Mouse (Mus musculus) left cerebral cortex, postnatal 36 days (tissue): ENCODE measurements at regions not wholly inside any gene's neighbourhood (a gene's known extent, or its start where the extent isn't known, plus 50 kb on each side); places are given as distances from the start of the nearest gene placed in this dataset.

Experiments used
- DNase-seq, 2 experiments: peaks; one replicate each; pipeline ENCODE4 v3.0.0; 2021 to 2022; ENCODE audit warnings: low spot score in 2 of 2, mixed read lengths in 1 of 2
- intact Hi-C: fragments of 180-260 bp; cut with DNase I; formaldehyde crosslinking; loops from one replicate; pipeline ENCODE4 v1.15.1; 2025

- DNase-seq, result no peak
- intact Hi-C loops, result no loop called here
Measured at GRCm38 (mm10) chr10:92112790-92113189, 609.4 kb downstream of the Nedd1 start.

DNA sequence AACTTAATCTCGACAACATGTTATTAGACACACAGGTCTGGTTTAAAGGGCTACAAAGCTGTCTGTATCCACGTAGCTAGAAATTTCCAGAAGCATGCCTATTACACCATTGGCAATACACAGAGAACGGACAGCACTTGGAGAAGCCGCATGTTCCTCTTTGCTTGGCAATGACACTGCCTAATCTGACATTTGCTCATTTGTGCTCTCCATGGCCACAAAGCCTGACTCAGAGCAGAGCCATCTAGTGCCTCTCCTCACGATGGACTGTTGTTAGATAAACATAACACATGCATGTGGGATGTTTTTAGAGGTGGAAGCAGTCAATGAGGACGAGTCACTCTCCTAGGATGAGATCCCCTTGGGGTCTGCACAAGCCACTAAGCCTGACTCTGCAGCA, 615.9 kb downstream of the Nedd1 start:
- intact Hi-C loops, result no loop called here
- no peak for DNase-seq

DNA sequence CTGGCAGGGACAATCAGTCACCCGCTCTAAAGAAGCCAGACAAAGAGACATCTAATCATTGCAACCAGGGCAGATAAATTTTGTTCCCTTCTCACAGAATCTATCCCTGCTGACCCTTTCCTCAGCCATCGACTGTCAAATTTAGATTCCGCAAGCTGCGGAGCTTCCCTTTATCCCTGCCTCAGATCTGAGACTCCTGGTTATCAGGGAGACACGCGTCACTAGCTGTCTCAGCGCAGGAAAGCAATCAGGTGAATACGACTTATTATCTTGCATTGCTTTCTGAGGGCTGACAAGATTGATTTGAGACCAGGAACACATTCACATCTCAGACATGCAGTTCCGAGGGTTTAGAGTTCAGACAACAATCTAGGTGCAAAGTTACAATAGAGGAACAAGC, 618.3 kb downstream of the Nedd1 start:
- intact Hi-C loops, result no loop called here
- no peak for DNase-seq

GRCm38 (mm10) chr10:92102755-92103154, 619.5 kb downstream of the Nedd1 start:
- intact Hi-C loops, result no loop called here
- DNase-seq, result no peak

GRCm38 (mm10) chr10:92097562-92097961, 624.7 kb downstream of the Nedd1 start:
- DNase-seq, result no peak
- intact Hi-C loops, result no loop called here

GRCm38 (mm10) chr10:92097081-92097480, 625.1 kb downstream of the Nedd1 start:
- DNase-seq, result no peak
- intact Hi-C loops, result no loop called here

GRCm38 (mm10) chr10:92091480-92092395, 630.5 kb downstream of the Nedd1 start:
- DNase-seq, result no peak
- intact Hi-C loops, result no loop called here

DNA sequence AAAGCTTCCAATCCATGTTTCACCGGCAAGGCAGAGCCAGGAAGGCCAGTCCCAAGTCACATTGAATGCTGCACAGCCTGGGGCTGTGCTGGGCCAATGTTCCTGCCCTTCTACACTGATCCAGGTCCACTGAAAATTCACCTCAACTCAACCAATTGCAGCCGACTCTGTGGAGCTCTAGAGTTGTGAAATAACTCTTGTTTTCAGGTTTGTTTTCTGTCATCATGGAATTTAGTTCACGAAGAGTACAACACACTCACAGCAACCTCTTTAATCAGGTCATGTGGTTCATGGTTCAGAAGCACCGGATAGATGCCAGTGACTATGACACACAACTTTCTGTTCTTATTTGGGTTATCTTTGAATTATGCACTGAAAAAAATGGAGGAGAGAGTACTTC, 640.1 kb downstream of the Nedd1 start:
- intact Hi-C loops, result no loop called here
- no peak for DNase-seq

DNA sequence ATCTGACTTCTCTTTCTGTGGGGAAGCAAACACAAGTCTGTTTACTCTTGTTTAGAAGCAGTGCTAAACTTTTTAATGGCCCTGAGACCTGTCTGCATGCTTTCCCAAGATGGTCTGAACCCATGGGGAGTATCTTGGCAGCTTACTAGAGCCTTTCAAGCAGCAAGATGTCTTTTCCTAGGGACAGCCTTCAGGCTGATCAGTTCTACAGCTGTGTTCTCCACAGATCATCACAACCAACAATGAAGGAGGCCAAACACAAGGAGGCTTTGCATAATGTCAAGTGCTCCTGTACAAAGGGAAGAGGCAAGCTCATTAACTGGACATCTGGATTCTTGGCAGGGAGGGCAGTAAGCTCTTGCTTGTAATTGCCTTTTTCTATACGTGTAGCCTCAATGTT, 641.0 kb downstream of the Nedd1 start:
- DNase-seq, result no peak
- intact Hi-C loops, result no loop called here

DNA sequence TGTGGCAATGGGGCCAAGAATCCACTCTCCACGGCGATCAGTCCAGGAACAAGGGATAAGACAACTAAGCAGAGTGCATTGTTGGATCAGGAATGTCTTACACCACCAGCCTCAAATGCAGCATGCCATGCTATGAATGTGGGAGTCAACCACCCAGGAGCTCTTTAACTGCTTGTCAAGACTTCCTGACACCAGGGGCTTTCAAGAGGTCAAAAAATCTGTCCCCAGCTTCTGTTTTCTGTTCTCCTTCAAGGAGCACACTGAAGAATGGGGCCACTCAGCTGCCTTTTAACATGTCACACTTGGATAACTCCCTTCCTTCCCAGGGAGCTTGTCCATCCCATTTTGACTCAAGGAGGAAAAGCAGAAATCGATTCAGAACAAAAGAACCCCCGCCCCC, 642.8 kb downstream of the Nedd1 start:
- no peak for DNase-seq

DNA sequence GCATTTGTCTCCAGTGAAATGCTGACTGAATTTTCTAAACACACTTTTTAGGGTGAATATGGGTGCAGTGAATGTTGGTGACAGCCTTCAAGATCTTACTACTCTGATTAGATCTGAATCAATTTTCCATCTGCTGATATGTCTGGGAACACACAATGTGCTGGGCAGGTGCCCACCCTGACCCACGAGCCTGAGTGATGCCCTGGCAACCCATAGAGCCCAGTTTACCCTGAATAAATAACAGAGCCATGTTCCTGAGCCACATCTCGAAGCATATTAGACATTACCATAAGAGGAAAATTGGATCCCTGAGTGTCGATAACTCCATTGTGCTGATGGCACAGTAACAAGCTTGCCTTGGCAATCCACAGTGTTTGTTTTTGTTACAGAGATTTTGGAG, 644.9 kb downstream of the Nedd1 start:
- intact Hi-C loops, result no loop called here
- DNase-seq, result no peak

More for the DNA sequence above, 642.8 kb downstream of the Nedd1 start:
- intact Hi-C loops, result no loop called here

- intact Hi-C loops, result no loop called here
- DNase-seq, result no peak
Measured at GRCm38 (mm10) chr10:92076754-92077153, 645.5 kb downstream of the Nedd1 start.

DNA sequence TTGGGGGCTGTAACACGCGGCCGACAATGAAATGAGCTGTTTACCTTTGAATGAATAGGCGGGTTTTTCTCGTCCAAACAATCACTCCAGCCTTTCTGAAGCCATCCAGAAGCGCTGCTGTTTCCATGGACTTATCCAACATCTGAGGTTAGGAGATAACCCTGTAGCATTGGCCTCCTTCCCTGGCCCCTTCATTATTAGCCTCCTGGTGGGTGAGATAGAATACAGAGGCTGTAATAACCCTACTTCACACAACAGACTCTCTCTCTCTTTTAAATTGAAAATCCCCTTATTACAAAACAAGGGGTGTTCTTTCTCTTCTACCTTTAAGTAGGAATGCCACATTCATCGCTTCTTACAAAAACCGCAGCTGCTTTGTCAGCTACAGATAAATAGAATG, 646.8 kb downstream of the Nedd1 start:
- intact Hi-C loops, result no loop called here
- no peak for DNase-seq

GRCm38 (mm10) chr10:92074698-92075394, 647.4 kb downstream of the Nedd1 start:
- intact Hi-C loops, result no loop called here
- no peak for DNase-seq

DNA sequence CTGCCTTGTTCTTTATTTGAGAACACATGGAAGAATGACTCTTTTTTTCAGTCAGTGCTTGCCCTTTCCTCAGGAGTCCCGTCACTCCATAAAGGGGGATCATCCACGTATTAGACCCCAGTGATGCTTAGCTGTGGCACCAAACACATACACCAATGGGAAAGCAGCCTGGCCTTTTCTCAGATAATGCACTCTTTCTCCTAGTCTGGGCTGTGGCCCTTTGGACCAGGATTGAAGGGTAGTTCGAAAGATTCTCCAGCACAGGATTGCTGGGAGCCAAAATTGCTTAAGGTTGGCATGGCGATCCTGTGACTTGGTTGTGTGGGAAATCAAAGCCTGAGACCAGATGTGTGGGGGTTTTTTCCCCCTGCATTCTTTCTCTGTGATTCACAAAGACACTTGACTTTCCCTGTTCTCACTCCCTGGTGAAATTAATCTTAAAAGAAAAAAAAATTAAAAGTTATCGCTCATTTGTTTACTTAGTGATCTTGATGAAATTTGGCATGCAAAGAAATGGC, 648.3 kb downstream of the Nedd1 start:
- intact Hi-C loops, result no loop called here
- DNase-seq, result no peak

DNA sequence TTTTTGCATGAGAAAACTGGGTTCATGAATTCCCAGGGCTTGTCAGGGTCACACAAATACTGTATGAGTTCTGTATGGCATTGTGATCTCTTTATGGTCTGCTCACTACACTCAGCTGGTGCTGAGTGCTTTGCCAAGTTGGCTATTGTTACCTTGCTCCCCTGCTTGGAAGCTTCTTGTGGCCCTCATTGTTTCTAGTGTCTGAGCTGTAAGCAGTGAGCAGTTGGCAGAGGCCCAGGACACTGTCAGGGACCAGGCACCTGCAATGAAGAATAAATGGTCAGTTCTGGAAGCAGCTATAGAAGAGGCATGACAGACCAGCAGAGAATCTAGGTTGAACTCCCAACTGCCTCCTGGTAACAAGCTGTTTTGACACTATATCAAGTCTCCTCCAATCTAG, 677.4 kb downstream of the Nedd1 start:
- DNase-seq, result no peak
- intact Hi-C loops, result no loop called here

- intact Hi-C loops, result no loop called here
- peak; percentile 5 to 15 for DNase-seq
Measured at GRCm38 (mm10) chr10:92036176-92036575, 686.0 kb downstream of the Nedd1 start.

- no peak for DNase-seq
- intact Hi-C loops, result no loop called here
Measured at GRCm38 (mm10) chr10:92030221-92030620, 692.0 kb downstream of the Nedd1 start.

DNA sequence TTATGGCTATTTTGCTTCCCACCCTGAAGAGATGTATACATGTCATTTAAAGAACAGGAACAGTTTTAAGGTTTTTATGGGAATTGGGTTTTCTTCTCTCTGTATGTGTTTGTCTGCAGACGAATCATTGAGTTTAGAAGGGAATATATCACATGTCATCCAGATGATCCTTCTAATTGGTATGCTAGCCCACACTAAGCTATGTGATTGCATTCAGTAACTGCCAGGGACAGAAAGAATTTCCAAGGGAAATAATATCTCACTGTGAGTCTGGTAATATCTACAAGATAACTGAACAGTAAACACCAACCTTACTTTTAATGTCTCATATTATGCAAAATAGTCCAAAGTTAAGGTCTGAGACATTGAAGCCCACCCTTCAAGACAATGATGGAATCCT, 698.0 kb downstream of the Nedd1 start:
- DNase-seq, result no peak
- intact Hi-C loops, result no loop called here

GRCm38 (mm10) chr10:92021036-92021435, 701.2 kb downstream of the Nedd1 start:
- intact Hi-C loops, result no loop called here
- DNase-seq, result no peak

DNA sequence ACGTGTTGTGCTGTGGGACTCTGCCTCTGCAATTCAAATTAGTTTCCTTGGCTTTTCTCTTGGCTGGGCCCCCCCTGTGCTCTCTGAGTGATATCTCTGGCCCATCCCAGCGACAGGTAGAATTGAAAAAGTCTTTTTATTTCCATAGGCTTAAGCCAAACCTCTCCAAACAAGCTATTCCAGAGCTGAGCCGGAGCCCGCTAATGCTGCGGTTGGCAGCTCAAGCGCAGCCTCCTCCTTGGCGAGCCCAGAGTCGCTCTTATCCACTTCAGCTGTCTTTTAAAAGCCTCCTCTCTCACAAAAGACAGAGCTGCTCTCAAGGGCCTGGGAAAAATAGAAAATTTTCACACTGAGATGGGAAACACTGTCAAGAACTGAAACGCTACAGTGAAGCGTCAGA, 712.7 kb downstream of the Nedd1 start:
- intact Hi-C loops, result no loop called here
- no peak for DNase-seq
